Mouse (Mus musculus): ENCODE measurements around the gene Fxn.

Gene Fxn

DNA sequence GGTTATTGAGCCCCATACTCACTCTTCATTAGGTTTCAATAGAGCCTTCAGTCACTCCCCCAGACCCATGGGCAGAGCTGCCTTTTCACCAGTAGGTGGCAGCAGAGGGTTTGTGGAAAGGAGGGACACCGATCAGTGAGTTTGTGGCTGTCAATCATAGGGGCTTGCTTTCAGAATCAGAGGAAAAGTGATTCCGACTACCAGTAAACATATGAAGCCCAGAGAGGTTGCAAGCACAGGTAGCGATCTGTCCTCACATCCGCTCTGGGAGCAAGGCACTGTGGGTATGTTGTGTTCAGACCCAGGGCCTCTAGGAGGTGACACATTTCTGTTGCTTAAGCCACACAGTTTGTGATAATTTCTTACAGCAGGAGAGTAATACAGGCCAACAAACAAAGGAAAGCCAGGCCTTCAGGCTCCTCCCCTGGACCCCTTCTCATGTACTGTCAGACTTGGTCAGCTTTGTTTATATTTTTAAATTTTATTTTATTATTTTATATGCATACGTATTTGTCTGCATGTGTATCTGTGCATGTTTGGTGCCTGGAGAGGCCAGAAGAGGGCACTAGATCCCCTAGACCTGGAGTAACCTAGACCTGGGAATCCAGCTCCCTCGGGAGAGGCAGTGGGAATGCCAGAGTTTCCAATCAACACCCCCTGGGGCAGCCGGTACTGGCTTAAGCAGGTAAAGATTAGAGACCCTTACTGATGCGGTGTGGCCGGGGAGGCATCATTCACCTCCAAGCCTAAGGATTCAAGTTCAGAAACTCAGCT is 20.8 kb upstream of the Fxn start:
- peak; percentile 19 for DNase-seq (ENCODE audit: low spot score)

DNA sequence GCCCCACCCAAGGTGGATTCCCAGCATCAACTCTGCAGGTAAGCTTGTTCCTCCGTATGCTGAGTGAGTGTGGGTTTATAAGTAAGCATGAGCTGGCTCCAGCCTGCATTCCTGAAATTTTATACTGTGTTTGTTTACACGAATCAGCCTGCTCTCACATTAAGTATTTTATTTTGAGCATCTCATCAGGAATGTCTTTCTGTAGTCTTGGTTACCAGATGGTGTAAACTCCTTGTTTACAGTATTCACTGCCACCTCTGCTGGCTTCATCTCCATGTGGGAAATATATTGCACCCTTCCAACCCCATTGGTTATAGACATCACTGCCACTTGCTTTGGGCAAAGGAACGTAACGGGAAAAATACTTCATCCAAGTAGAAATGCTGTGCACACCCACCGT is 13.1 kb upstream of the Fxn start:
- DNase-seq (ENCODE audit: low spot score): no peak

DNA sequence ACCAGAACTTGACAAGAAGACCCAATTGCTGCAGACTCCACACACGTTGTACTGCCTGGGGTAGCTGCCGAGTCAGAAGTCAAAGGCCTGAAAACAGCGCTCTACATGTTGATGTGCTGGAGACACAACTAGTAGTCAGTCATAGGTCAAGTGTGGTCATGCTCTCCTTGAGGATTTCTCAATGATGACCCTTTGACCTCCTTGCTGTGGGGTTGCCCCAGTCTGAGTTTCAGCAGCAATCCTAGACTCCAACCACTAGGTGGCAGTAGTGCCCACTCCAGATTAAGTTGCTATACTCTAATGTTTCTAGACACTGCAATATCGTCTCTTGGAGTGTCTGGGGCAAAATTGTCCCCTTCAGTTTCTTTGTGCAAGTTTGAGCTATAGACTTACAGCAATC is 3.8 kb upstream of the Fxn start:
- no peak for DNase-seq (ENCODE audit: low spot score)

DNA sequence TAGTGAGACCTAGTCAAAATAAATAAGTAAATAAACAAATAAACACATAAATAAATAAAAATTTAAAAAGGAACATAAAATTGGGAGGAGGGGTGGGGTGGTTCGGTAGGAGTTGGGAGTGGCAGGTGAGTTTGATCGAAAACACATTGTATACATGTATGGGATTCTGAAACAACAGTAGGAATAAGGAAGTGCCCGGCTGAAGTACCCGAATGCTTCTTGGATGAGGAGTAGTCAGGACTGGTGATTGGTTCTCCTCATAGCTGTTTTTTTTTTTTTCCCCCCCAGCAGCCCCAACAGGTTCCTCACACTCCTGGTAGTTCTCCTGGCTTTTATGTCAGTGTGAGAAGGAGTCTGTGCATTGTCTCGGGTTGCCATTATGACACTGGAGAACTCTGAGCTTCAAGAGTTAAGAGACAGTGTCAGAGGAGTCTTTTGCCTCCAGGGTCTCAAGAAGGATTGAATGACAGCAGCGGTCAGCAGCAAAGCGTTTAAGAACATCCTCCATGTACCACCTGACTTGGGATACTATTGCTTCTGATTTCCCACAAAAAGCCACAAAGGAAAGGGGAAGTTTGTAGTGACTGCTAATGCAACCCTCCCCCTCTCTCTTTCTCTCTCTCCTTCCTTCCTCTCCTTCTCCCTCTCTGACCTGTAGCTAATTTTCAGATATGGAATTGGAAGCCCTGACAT is 1.0 kb upstream of the Fxn start:
- no peak for DNase-seq (ENCODE audit: low spot score)

DNA sequence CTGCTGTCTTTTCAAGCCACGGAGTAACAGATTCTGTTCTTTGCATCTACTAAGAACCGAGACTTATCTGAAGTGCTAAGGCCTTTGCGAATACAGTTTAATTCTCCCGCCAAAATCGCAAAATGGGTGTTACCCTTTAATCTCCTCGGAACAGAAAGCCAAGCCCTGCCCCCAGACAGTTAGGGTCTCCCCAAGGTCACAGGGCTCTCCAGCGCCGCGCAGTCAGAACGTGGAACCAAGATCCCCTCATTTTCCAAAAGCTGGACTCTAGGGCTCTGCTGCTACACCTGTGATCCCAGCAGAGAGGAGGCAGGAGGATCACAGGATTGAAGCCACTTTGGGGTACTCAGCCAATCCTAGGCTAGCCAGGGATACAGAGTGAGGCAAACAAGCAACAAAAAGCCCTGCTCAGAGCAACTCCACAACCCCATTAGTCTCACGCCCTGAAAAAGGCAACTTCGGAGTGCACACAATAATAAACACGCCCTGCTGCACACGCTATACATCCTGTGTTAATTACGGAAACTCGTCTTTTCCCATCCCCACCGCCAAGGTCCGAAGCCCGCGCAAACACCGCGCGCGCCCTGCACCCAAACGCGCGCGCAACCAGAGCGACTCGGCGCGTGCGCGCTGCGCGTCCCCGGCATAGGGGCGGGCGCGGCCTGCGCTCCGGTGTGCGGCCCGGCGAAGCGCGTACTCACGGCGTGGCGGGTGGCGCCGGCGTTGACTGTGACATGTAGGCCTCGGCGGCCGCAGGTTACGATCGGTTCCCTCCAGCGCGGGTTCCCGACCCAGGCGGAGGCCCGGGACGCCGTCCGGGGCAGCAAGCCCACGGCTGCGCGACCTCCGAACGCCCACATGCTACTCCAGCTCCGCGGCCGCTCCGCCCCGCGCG is 452 bp downstream of the Fxn start:
- DNase-seq (ENCODE audit: low spot score): peak; percentile 63

DNA sequence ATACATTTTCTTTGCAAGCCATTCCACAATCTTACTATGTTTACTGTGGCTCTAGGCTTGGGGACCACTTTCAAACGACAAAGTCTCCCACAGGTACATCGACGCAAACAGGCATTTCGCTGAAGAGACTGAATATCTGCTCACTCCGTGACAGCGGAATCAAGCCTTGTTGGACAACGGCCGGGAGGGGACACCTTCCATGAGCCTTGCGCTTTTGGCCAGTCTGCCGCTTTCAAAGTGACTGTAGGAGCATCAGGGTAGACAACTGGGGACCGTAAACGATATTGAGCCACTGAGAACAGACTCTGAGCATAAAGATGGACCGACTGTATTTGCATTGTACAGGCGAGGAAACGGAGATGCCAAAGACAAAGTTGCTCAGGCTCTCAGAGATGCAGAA is 1.5 kb downstream of the Fxn start:
- no peak for DNase-seq (ENCODE audit: low spot score)

DNA sequence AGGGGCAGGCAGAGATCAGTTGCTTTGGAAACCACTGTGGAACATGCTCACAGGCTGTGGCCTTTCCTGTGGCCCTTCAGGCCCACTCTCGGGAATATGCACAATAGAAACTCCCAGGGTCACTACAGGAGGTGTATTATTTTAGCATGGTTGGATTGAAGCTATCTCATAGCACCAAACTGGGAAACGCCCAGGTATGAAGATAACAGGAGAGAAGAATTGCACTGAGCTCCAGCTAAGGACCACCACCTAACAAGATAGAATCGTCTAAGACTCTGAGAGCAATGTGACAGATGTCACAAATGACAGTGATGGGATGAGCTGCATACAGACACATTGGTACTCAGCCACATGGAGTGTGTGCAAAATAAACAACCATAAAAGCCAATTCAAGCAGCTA is 6.1 kb downstream of the Fxn start:
- DNase-seq (ENCODE audit: low spot score): no peak

DNA sequence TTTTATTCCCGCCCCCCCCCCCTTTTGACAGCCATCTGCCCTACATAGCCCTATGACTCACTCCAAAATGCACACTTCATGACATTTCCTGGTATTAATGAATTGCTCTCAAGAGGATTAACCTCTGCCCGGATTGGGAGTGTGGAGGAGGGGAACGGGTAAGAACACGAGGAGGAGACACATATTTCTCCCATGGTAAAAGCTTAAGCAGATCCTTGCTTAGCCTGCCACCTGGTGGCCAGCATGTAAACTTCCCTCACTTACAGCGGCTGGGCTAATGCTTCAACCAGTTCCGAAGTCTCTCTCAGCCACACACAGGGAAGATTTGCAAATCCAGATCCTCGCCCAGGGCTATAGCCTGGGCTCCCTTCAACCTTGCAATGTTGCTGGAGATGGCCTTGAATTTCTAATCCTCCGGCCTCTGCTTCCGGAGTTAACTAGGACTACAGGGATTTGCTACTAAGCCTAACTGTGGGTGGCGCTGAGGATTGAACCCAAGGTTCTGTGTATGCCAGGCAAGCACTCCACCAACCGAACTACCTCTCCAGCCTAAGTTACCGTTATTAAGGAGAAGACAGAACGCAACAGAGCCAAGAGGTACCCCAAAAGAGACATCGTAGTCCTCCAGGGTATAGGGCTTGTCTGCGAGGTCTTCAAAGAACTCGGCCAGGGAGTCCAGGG is 8.5 kb downstream of the Fxn start:
- peak; percentile 65 for DNase-seq (ENCODE audit: low spot score)

DNA sequence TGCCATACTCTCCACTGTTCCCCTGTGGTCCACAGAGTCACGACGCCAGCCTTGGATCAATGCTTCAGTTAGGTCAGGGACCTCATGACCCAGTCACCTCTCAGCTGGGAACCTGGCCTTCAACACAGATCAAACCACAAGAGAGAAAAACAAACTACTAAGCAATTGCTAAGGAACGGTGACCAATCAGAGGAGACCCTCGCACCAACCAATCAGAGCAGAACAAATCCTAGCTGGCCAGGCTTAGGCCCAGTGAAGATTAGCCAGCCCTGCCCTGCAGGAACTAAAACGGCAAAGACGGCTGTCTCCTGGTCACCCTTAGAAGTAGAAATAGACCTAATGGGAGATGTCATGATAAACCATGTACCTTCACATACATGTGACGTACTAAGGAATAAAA is 9.1 kb downstream of the Fxn start:
- peak; percentile 29 for DNase-seq (ENCODE audit: low spot score)

DNA sequence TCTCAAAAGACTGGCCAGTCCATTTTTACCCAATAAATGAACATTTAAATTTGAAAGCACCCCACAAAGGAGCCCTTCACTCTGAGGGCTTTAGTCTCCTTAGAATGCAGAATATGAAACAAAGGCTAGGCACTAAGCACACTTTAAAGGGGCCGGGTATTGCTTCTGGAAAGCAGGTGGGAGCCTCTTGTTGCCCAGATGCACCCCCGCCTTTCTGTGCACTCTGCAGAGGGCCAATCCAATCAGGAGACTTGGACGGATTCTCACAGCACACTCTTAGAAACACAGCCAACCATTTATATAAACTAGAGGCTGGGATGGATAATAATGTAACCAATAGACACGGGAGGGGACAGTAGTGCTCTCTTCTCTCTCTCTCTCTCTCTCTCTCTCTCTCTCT is 11.9 kb downstream of the Fxn start:
- DNase-seq (ENCODE audit: low spot score): no peak

DNA sequence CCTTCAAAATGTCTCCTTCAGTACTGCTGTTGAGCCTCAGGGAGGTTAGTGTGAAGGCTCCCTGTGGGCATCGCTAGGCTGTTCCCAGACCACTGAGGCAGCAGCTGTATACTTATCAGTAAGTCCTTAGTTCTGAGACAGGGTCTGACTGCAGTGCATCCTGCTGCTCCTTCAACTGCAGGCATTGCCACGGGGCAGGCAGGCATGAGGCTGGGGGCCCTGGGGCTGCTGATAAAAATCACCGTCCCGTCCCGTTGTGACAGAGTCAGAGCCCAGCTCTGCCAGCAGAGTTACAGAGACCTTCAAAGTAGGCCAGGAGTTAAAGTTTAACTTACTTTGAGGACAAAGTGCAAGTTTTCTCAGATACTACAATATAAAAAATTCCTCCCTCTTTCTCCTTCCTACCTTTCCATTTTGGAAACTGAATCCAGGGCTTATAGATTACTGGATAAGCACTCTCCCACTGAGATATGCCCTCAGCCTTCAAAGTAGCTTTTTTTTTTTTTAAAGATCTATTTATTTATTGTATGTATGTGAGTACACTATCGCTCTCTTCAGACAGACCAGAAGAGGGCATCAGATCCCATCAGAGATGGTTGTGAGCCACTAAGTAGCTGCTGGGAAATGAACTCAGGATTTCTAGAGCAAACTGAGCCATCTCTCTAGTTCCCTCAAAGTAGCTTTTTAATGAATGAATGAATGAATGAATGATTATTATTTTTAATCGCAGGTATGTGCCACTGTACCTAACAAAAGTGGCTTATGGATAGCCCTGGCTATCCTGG is 14.2 kb downstream of the Fxn start:
- no peak for DNase-seq (ENCODE audit: low spot score)

DNA sequence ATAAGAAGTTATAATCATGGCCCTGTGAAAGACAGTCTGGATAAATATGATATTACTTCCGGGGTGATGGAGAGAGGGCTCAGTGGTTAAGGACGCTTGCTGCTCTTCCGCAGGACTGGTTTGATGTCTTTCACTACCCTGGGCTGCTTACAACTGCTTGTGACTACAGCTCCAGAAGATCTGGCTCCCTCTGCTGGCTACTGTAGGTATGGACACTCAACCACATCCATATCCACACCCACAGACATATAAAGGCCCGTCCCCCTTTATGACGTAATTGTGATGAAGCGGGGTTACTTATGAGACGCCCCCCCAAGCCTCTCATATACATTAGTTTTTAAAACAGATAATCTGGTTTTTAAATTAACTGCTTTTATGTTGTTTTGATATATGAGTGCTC is 15.4 kb downstream of the Fxn start:
- DNase-seq (ENCODE audit: low spot score): peak; percentile 72

DNA sequence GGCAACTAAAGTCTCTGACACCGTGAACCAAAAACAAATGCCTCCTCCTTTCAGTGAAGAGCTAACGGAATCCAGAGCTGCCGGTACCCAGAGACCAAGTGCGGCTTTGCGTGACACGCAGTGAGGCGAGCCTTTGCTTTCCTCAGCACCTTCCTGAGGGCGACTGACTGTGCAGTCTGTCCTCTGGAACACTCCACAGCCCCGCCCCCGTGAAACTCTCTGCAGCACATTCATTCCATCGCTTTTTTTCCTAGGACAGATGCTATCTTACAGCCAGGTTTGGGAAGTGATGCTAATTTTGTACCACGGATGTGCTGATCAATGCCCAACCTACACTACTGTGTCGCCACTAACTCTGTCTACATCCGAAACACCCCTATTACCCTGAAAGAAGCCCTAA is 17.7 kb downstream of the Fxn start:
- no peak for DNase-seq (ENCODE audit: low spot score)

DNA sequence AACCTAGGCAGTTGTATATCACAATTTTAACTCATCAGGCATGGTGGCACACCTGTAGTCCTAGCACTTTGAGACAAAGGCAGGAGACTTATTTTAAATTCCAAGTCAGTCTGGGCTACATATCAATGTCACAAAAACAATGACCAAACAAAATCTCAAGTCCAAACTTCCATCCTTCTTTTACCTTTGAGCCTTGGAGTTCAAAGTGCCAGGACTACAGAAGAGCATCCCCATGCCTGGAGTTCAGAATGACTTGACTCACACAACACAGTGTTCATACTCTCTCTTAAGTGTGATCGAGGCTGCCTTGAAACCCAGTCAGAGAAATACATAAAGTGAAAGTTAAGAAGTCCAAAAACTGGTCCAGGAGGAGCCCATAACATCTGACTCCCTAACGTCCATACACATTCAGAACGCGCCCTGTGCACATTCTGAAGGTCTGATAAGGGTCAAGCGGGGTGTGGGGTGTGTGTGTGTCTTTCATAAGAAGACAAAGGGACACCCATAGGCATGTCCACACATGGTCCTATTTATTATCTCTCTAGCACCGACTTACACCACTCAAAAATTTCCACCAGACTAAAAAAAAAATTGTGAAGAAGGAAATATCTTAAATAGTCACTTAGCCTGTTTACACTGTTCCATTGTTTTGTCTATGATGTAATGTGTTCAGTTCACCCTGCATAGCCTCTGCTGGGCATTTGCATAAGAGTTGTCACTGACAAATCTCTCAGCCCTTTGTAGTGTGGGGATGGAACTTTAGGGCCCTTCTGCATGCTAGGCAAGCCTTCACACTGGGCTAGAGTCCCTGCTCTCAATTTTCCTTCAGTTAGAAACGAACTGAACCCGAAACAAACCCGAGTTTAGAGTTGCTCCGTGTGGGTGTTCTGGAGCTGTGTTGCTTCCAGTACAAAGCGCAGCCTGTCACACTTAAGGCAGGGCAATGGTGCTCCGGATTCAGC is 20.7 kb downstream of the Fxn start:
- no peak for DNase-seq (ENCODE audit: low spot score)

DNA sequence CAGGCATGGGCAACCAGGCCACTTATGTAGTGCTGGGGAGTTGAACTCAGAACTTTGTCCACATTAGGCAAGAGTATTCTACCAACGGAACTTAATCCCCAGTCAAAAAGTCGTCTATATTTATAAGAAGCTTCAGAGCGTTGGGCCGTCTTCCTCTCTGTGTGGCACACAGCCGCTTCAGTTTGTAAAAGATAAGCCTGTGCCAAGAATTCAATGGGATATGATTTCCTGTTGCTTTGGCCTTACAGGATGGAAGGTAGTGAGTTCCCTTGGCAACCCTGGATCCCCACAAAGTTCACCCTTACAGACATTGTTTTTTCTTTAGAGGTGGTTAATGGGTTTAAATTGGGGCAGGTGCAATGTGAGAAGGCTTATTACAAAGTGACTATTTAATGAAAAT is 22.0 kb downstream of the Fxn start:
- no peak for DNase-seq (ENCODE audit: low spot score)

DNA sequence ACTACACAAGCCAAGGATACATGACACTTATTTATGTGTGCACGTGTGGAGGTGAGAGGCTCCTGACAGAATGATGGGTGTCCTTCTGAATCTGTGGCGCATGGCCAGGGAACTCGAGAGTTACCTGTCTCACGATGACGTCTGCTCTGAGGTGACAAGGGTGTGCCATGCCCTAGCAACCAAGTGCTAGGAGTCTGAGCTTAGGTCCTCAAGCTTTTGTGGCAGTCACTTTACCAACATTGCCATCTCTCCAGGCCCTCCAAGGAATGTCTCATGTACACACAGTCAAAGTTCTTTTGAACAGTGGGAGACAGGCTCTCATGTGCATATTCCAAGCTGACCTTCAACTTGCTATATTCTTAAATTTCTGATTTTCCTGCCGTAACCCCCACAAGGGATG is 22.4 kb downstream of the Fxn start:
- DNase-seq (ENCODE audit: low spot score): no peak

DNA sequence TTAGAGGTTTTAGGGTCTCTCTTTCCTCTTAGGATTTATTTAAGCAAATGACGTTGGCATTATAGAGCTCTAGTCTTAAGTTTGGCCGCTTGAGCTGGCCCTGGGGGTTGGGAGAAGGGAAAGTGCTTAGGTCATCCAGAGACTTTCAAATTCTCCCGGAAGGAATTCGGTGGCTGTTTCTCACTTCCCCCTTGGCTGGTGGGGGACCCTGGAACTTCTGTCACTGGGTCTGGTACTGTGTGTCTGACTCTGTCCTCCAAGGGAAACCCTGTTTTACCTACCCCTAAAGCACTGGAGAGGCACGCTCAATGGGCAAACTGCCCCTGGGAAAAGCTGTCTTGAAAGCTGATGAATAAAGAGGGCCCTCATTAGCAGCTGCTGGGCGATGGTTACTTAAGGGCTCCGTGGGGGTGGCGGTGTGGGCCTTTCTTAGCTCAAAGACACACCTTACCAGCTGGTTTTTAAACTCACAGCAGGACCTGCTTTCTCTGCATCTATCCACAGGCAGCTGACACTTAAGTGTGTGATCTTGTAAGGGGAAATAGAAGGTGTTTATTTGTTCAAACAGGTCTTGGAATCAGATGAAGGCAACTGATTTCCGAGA is 26.6 kb downstream of the Fxn start:
- DNase-seq (ENCODE audit: low spot score): no peak

DNA sequence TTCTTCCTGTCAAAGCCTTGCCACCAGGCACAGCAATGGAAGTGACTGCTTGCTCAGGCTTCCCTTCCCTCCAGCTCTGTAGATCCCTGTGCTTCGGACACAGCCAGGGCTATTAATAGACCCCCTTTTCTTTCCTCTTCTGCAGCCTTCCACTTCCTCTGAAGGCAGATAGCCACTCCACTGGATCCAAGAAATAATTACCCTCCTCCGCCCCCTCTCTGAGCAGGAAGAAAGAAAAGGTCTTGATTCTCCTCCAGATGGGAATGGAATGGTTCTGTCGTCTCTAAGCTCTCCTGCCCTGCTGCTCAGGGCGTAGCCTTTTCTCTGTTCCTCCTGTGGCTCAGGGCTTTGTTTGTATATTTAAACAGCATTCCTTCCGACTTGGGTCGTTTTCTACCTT is 28.5 kb downstream of the Fxn start:
- no peak for DNase-seq (ENCODE audit: low spot score)

DNA sequence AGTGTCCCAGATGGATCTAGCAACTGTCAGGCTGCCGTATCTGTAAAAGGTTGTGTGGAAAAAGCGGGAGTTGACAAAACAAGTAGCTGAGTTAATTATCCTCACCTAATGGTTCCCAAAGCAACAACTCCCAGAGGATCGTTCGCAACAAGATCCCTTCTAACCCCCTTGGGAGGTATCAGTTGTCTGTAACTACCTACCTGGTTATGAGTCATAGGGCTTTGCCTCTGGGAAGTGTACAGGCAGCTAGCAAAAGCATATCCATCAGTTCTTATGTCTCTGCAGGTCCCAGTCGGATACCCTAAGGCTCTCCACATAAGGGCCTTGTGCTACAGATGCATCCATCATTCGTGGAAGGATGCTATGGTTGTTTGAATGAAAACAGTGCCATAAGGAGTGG is 37.1 kb downstream of the Fxn start:
- no peak for DNase-seq (ENCODE audit: low spot score)
